Mouse (Mus musculus) testis, adult 2 months (tissue): Measurements from ENCODE around the gene Jam3.

Experiments
- CTCF ChIP-seq: fragments of 200-500 bp; IDR thresholded peaks from 2 replicates; pipeline ENCODE4 v1.5.1; 2012; ENCODE audit warnings: low read depth, mild to moderate bottlenecking, inconsistent platforms, low read length, moderate library complexity; ENCODE audit not compliant: control insufficient read depth, insufficient read depth, insufficient replicate concordance
- POLR2A ChIP-seq: fragments of 200-500 bp; IDR thresholded peaks from 2 replicates; pipeline ENCODE4 v1.6.1; 2012; ENCODE audit warnings: low read depth, mild to moderate bottlenecking, inconsistent platforms, low read length, moderate library complexity; ENCODE audit not compliant: control insufficient read depth

- TF ChIP-seq POLR2A (no peak), CTCF (no peak)
Measured at GRCm38 (mm10) chr9:27074677-27075076, 80.5 kb downstream of the Jam3 start.
